Mouse (Mus musculus) liver, adult 2 months (tissue): Measurements from ENCODE around the gene Agtpbp1.

Experiments
- CTCF ChIP-seq: fragments of 200-500 bp; IDR thresholded peaks from 2 replicates; pipeline ENCODE4 v1.5.1; 2011; ENCODE audit warnings: low read depth, low read length, control low read depth
- POLR2A ChIP-seq: fragments of 200-500 bp; IDR thresholded peaks from 2 replicates; pipeline ENCODE4 v1.6.1; 2011; ENCODE audit warnings: low read length, control low read depth; ENCODE audit not compliant: insufficient read depth; ENCODE audit errors: extremely low read depth

DNA sequence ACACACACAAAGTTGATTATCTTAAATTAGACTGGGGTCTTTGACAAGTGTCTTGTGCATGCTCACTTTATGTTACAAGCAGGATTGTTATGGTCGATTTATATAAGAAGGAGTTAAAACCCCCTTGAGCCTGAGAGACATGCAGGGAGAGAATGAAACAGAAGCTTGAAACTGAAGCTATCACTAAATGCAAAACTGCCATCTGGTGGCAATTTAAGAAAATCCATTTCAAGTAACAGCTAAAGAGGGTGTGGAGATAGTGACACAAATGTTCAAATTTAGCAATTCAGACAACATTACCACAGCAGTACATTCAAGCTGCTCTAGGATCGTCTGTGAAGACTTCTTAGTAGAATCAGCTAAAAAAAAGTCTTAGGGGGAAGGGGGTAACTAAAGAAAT, 95.9 kb downstream of the Agtpbp1 start:
- TF ChIP-seq CTCF (peak; percentile 33; the same call in 1 of the 2 replicates), POLR2A (no peak)
